Mouse (Mus musculus): ENCODE results near the gene Zfp280c.

Zfp280c gene

GRCm38 (mm10) chrX:48594099-48594760, at the start of gene Zfp280c:
Gene Zfp280c (minus strand): TSS chrX:48594504.
- DNase-seq (ENCODE audit: low spot score): peak; percentile 43

GRCm38 (mm10) chrX:48637032-48637431, 42.7 kb upstream of the Zfp280c start:
- no peak for DNase-seq (ENCODE audit: low spot score)

GRCm38 (mm10) chrX:48624054-48624420, 29.7 kb upstream of the Zfp280c start:
- DNase-seq (ENCODE audit: low spot score): no peak

- DNase-seq (ENCODE audit: low spot score): peak; percentile 62
Measured at GRCm38 (mm10) chrX:48623379-48624053, 29.2 kb upstream of the Zfp280c start, which contains the start of gene Slc25a14. Gene Slc25a14 (plus strand): TSS chrX:48623413.

- no peak for DNase-seq (ENCODE audit: low spot score)
Measured at GRCm38 (mm10) chrX:48623049-48623378, 28.7 kb upstream of the Zfp280c start.

- DNase-seq (ENCODE audit: low spot score): no peak
Measured at GRCm38 (mm10) chrX:48604872-48605271, 10.6 kb upstream of the Zfp280c start.

- DNase-seq (ENCODE audit: low spot score): no peak
Measured at GRCm38 (mm10) chrX:48596906-48597305, 2.6 kb upstream of the Zfp280c start.

GRCm38 (mm10) chrX:48596053-48596452, 1.7 kb upstream of the Zfp280c start:
- no peak for DNase-seq (ENCODE audit: low spot score)

- no peak for DNase-seq (ENCODE audit: low spot score)
Measured at GRCm38 (mm10) chrX:48593721-48594098, 594 bp downstream of the Zfp280c start.

GRCm38 (mm10) chrX:48583332-48583731, 11.0 kb downstream of the Zfp280c start:
- no peak for DNase-seq (ENCODE audit: low spot score)

- peak; percentile 69 for DNase-seq (ENCODE audit: low spot score)
Measured at GRCm38 (mm10) chrX:48532175-48532574, 62.1 kb downstream of the Zfp280c start.

GRCm38 (mm10) chrX:48526435-48526834, 67.9 kb downstream of the Zfp280c start:
- no peak for DNase-seq (ENCODE audit: low spot score)

GRCm38 (mm10) chrX:48525866-48526265, 68.4 kb downstream of the Zfp280c start:
- DNase-seq (ENCODE audit: low spot score): no peak

GRCm38 (mm10) chrX:48525332-48525731, 69.0 kb downstream of the Zfp280c start:
- DNase-seq (ENCODE audit: low spot score): no peak

- DNase-seq (ENCODE audit: low spot score): no peak
Measured at GRCm38 (mm10) chrX:48523512-48523911, 70.8 kb downstream of the Zfp280c start.

GRCm38 (mm10) chrX:48521651-48522050, 72.7 kb downstream of the Zfp280c start:
- no peak for DNase-seq (ENCODE audit: low spot score)

GRCm38 (mm10) chrX:48519549-48520085, 74.7 kb downstream of the Zfp280c start:
- DNase-seq (ENCODE audit: low spot score): no peak

GRCm38 (mm10) chrX:48518808-48519548, 75.3 kb downstream of the Zfp280c start, which contains the start of gene Rab33a:
Gene Rab33a (plus strand): TSS chrX:48519285.
- no peak for DNase-seq (ENCODE audit: low spot score)

GRCm38 (mm10) chrX:48518211-48518807, 76.0 kb downstream of the Zfp280c start:
- DNase-seq (ENCODE audit: low spot score): no peak

GRCm38 (mm10) chrX:48513824-48514223, 80.5 kb downstream of the Zfp280c start:
- no peak for DNase-seq (ENCODE audit: low spot score)

GRCm38 (mm10) chrX:48513166-48513807, 81.0 kb downstream of the Zfp280c start, which contains the start of gene Aifm1:
Gene Aifm1 (minus strand): TSS chrX:48513563.
- DNase-seq (ENCODE audit: low spot score): peak; percentile 77

- no peak for DNase-seq (ENCODE audit: low spot score)
Measured at GRCm38 (mm10) chrX:48493763-48494162, 100.5 kb downstream of the Zfp280c start.
